Mouse (Mus musculus) liver, adult 2 months (tissue): ENCODE measurements at regions not wholly inside any gene's neighbourhood (a gene's known extent, or its start where the extent isn't known, plus 50 kb on each side); places are given as distances from the start of the nearest gene placed in this dataset.

Source experiments
- DNase-seq: peaks from one replicate; pipeline ENCODE4 v3.0.0-alpha.2; 2011; ENCODE audit warnings: low read depth, low spot score; ENCODE audit errors: extremely low read depth
- H3K27ac ChIP-seq: fragments of 200-500 bp; replicated peaks from 2 replicates; pipeline ENCODE4 v1.5.1; 2012; ENCODE audit warnings: low read depth, mild to moderate bottlenecking, control low read depth, inconsistent platforms, low read length; ENCODE audit not compliant: insufficient read depth
- H3K27me3 ChIP-seq: fragments of 200-500 bp; 2 replicates; pipeline ENCODE4 v1.6.1; 2012; ENCODE audit warnings: mild to moderate bottlenecking, moderate library complexity, low read length, inconsistent platforms; ENCODE audit not compliant: control insufficient read depth, insufficient read depth
- H3K36me3 ChIP-seq: fragments of 200-500 bp; 2 replicates; pipeline ENCODE4 v1.6.1; 2012; ENCODE audit warnings: low read length, inconsistent platforms; ENCODE audit not compliant: control insufficient read depth, insufficient read depth
- H3K4me1 ChIP-seq: fragments of 200-500 bp; 2 replicates; pipeline ENCODE4 v1.6.1; 2011; ENCODE audit warnings: low read length; ENCODE audit not compliant: control insufficient read depth, insufficient read depth
- H3K4me3 ChIP-seq: fragments of 200-500 bp; 2 replicates; pipeline ENCODE4 v1.5.1; 2011; ENCODE audit warnings: low read depth, mild to moderate bottlenecking, control low read depth, low read length, moderate library complexity; ENCODE audit not compliant: insufficient read depth
- H3K79me2 ChIP-seq: fragments of 200-500 bp; 2 replicates; pipeline ENCODE4 v1.6.1; 2012; ENCODE audit warnings: inconsistent platforms, mild to moderate bottlenecking, low read length, moderate library complexity; ENCODE audit not compliant: control insufficient read depth, insufficient read depth
- H3K9ac ChIP-seq: fragments of 200-500 bp; 2 replicates; pipeline ENCODE4 v1.6.1; 2012; ENCODE audit warnings: low read depth, mild to moderate bottlenecking, control low read depth, inconsistent platforms, low read length
- CTCF ChIP-seq: fragments of 200-500 bp; IDR thresholded peaks from 2 replicates; pipeline ENCODE4 v1.5.1; 2011; ENCODE audit warnings: low read depth, low read length, control low read depth
- POLR2A ChIP-seq: fragments of 200-500 bp; IDR thresholded peaks from 2 replicates; pipeline ENCODE4 v1.6.1; 2011; ENCODE audit warnings: low read length, control low read depth; ENCODE audit not compliant: insufficient read depth; ENCODE audit errors: extremely low read depth
- WGBS: fragments of 180-500 bp; shearing (Covaris S2); methylation state at CpG from one replicate; pipeline ENCODE4 v1.1.7; 2018; 5-methylcytosine and 5-hydroxymethylcytosine counted together

- no peak for TF ChIP-seq CTCF
- TF ChIP-seq POLR2A = no peak
- Histone ChIP-seq H3K9ac (no peak overlapping the region), H3K4me3 (no peak overlapping the region), H3K4me1 (no peaks in the 10 kb centered on the region), H3K27me3 (no peaks in the 10 kb centered on the region), H3K27ac (no peak overlapping the region), H3K79me2 (no peaks in the 10 kb centered on the region), H3K36me3 (no peaks in the 10 kb centered on the region)
- DNase-seq = no peak
- 61% methylated on average over 2 of the region's 2 CpGs for WGBS
Measured at GRCm38 (mm10) chr1:23520113-23520512, 122.5 kb upstream of the Ogfrl1 start.

DNA sequence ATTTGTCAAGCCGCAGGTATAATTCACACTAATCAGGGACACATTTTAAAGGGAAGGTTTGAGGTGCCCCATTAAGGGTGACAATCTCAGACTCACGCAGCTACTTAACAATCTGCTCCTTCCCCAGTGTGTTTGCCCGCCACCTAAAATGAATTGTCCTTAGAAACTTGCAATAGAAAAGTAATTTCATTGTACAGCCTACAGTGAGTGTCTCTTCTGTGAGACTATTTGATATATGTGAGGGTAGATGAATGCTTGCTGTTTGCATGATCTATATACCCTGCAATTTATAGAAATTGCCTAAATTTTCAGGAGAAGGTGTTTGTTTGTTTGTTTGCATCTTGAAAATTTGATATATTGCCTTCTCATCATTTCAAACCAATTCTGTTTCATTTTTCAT lies 135.1 kb upstream of the Ogfrl1 start:
- H3K36me3 ChIP-seq = no peaks in the 10 kb centered on the region
- no peak for DNase-seq
- 88% methylated on average over 3 of the region's 3 CpGs for WGBS
- H3K9ac ChIP-seq = no peak overlapping the region
- no peak overlapping the region for H3K27ac ChIP-seq
- no peaks in the 10 kb centered on the region for H3K27me3 ChIP-seq
- no peaks in the 10 kb centered on the region for H3K4me1 ChIP-seq
- H3K79me2 ChIP-seq = no peaks in the 10 kb centered on the region
- TF ChIP-seq CTCF (no peak), POLR2A (no peak)
- H3K4me3 ChIP-seq = no peak overlapping the region

GRCm38 (mm10) chr1:23536621-23537020 lies 139.0 kb upstream of the Ogfrl1 start:
- Histone ChIP-seq H3K36me3 (no peaks in the 10 kb centered on the region), H3K27ac (no peak overlapping the region), H3K79me2 (no peaks in the 10 kb centered on the region), H3K9ac (no peak overlapping the region), H3K4me1 (no peaks in the 10 kb centered on the region), H3K4me3 (no peak overlapping the region), H3K27me3 (no peaks in the 10 kb centered on the region)
- TF ChIP-seq POLR2A = no peak
- TF ChIP-seq CTCF = no peak
- DNase-seq = no peak
- WGBS = 86% methylated on average over 10 of the region's 10 CpGs

DNA sequence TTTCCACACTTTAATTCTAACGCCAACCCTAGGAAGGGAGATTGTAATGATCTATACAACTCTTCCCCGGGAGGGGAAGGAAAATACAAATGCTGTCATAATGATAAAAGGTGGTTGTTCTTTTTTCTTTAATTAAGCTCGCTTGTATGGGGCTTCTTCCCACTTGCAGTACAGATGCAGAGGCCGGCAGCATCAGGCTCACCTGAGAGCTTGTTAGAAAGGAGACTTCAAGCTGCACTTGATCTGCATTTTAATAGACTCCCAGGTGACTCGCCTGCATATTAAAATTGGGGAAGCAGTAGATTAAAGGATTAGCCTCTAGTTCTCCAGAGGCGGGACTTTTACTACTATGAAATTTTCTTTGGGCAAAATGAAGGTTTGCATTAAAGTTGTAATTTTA lies 140.8 kb upstream of the Ogfrl1 start:
- H3K9ac ChIP-seq = no peak overlapping the region
- WGBS = 58% methylated on average over 6 of the region's 6 CpGs
- no peaks in the 10 kb centered on the region for H3K79me2 ChIP-seq
- H3K4me1 ChIP-seq = no peaks in the 10 kb centered on the region
- H3K4me3 ChIP-seq = no peak overlapping the region
- DNase-seq = no peak
- no peaks in the 10 kb centered on the region for H3K36me3 ChIP-seq
- TF ChIP-seq POLR2A (no peak), CTCF (no peak)
- H3K27me3 ChIP-seq = no peaks in the 10 kb centered on the region
- H3K27ac ChIP-seq = no peak overlapping the region

- 89% methylated on average over 7 of the region's 7 CpGs for WGBS
- Histone ChIP-seq H3K36me3 (no peaks in the 10 kb centered on the region), H3K27ac (no peak overlapping the region), H3K4me3 (no peak overlapping the region), H3K27me3 (no peaks in the 10 kb centered on the region), H3K79me2 (no peaks in the 10 kb centered on the region), H3K4me1 (no peaks in the 10 kb centered on the region), H3K9ac (no peak overlapping the region)
- TF ChIP-seq CTCF (no peak), POLR2A (no peak)
- no peak for DNase-seq
Measured at GRCm38 (mm10) chr1:23540594-23540993, 143.0 kb upstream of the Ogfrl1 start.

DNA sequence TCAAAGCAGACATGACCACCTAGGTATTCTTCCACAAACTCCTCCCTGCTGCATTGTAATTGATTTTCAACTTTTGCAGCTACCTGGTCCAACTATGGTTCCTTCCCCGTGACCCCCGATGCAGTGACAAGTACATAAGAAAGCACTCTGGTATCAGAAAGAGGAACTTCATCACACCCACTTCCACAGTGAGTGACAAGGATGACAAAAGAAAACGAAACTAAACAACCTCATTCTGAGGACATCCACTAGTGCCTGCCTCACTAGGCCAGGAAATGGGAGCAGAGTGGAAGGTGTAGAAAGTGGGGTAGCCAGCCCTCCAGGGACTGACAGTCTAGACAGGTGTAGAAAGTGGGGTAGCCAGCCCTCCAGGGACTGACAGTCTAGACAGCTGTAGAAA lies 158.2 kb upstream of the Ogfrl1 start:
- H3K4me3 ChIP-seq = no peak overlapping the region
- H3K79me2 ChIP-seq = no peaks in the 10 kb centered on the region
- DNase-seq = no peak
- no peaks in the 10 kb centered on the region for H3K4me1 ChIP-seq
- H3K27ac ChIP-seq = no peak overlapping the region
- no peaks in the 10 kb centered on the region for H3K36me3 ChIP-seq
- no peak overlapping the region for H3K9ac ChIP-seq
- no peaks in the 10 kb centered on the region for H3K27me3 ChIP-seq
- no peak for TF ChIP-seq CTCF
- no peak for TF ChIP-seq POLR2A
- 73% methylated on average over 3 of the region's 3 CpGs for WGBS

GRCm38 (mm10) chr1:23568106-23568505 lies 170.5 kb upstream of the Ogfrl1 start:
- Histone ChIP-seq H3K27ac (no peak overlapping the region), H3K79me2 (no peaks in the 10 kb centered on the region), H3K4me1 (no peaks in the 10 kb centered on the region), H3K36me3 (no peaks in the 10 kb centered on the region), H3K4me3 (no peak overlapping the region), H3K9ac (no peak overlapping the region), H3K27me3 (no peaks in the 10 kb centered on the region)
- no peak for DNase-seq
- 83% methylated on average over 5 of the region's 5 CpGs for WGBS
- TF ChIP-seq POLR2A (no peak), CTCF (no peak)
